Mouse (Mus musculus) lung, adult 2 months (tissue): ENCODE data around the gene Nacc2.

Experiments
- CTCF ChIP-seq: fragments of 200-500 bp; IDR thresholded peaks from 2 replicates; pipeline ENCODE4 v1.5.1; 2011; ENCODE audit warnings: mild to moderate bottlenecking, low read length, control low read depth; ENCODE audit not compliant: insufficient read depth
- POLR2A ChIP-seq: fragments of 200-500 bp; IDR thresholded peaks from 2 replicates; pipeline ENCODE4 v1.6.1; 2011; ENCODE audit warnings: low read depth, mild to moderate bottlenecking, control low read depth, low read length, borderline replicate concordance; ENCODE audit errors: extremely low read depth

DNA sequence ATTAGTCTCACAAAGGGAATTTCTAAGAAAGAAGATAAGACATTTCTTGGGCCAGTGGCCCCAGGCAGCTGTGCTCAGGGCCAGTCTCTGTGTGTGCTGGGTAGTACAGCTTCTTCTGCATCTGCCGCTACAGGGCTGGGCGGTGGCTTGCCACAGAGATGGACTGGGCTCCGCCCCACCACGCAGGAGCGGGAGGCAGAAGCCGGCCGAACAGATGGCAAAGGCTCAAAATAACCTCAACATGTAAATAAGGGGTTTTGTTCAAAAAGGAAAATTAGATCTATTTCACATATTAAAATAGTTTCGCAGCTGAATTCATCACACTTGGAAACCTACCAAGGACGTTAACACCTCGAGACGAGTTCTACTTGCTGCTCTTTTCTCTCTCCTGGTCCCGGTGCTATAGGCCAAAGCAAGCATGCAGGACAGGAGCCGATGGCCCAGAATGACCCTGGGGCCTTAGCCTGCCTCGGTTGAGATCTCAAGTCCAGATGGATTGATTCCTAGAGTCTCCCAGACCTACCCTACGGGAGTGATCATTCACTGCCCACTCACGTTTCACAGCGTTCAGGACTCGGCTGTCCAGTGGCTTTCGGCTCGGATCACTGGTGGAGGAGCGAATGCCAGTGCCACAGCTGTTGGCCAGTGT lies 61.9 kb downstream of the Nacc2 start:
- TF ChIP-seq POLR2A = no peak
- TF ChIP-seq CTCF = no peak
